Mouse (Mus musculus): ENCODE measurements at regions not wholly inside any gene's neighbourhood (a gene's known extent, or its start where the extent isn't known, plus 50 kb on each side); places are given as distances from the start of the nearest gene placed in this dataset.

- TF ChIP-seq POLR2A (IDR thresholded peaks at IDR 0.05; ENCODE audit: borderline replicate concordance, extremely low read depth, insufficient read depth, insufficient read length, poor library complexity, severe bottlenecking) (no peak), CTCF (IDR thresholded peaks at IDR 0.05; ENCODE audit: borderline replicate concordance, extremely low read depth, insufficient read depth, insufficient read length) (no peak)
Observed at GRCm38 (mm10) chr9:113553911-113554310, 154.1 kb downstream of the Pdcd6ip start.
